Mouse (Mus musculus) limb, embryonic 14.5 days (tissue): ENCODE measurements around the gene Klhl3. TPM values are rescaled to one million over a fixed set of nuclear protein-coding genes. Genes with fewer than 3 reads are reported as not detected.

ENCODE experiments used
- ATAC-seq: fragments of 200-750 bp; cut with Nextera tagmentation; 2 replicates; pipeline ENCODE4 v1.8.0; 2017; ENCODE audit warnings: low read depth, moderate number of reproducible peaks, moderate TSS enrichment; ENCODE audit not compliant: low FRiP score
- DNase-seq: peaks from one replicate; pipeline ENCODE4 v3.0.0-alpha.2; 2015; ENCODE audit warnings: low spot score
- H3K27ac ChIP-seq: fragments of 300-500 bp; sonication (generic); replicated peaks from 2 replicates; pipeline ENCODE4 v1.5.1; 2014; ENCODE audit warnings: low read depth, mild to moderate bottlenecking, low read length, moderate library complexity, mixed read lengths
- H3K27me3 ChIP-seq: fragments of 300-500 bp; sonication (generic); 2 replicates; pipeline ENCODE4 v1.6.1; 2014; ENCODE audit warnings: low read length, mixed read lengths; ENCODE audit not compliant: control insufficient read depth, insufficient read depth
- H3K36me3 ChIP-seq: fragments of 300-500 bp; sonication (generic); 2 replicates; pipeline ENCODE4 v1.6.1; 2014; ENCODE audit warnings: mild to moderate bottlenecking, low read length, moderate library complexity, mixed read lengths; ENCODE audit not compliant: control insufficient read depth, insufficient read depth
- H3K4me1 ChIP-seq: fragments of 300-500 bp; sonication (generic); 2 replicates; pipeline ENCODE4 v1.6.1; 2014; ENCODE audit warnings: antibody characterized with exemption, low read length, mixed read lengths; ENCODE audit not compliant: control insufficient read depth, insufficient read depth
- H3K4me2 ChIP-seq: fragments of 300-500 bp; sonication (generic); replicated peaks from 2 replicates; pipeline ENCODE4 v1.6.1; 2014; ENCODE audit warnings: low read depth, mild to moderate bottlenecking, low read length, moderate library complexity; ENCODE audit not compliant: severe bottlenecking
- H3K4me3 ChIP-seq: fragments of 300-500 bp; sonication (generic); replicated peaks from 2 replicates; pipeline ENCODE4 v1.5.1; 2014; ENCODE audit warnings: low read length
- H3K9ac ChIP-seq: fragments of 300-500 bp; sonication (generic); 2 replicates; pipeline ENCODE4 v1.6.1; 2014; ENCODE audit warnings: mild to moderate bottlenecking, low read depth, low read length, moderate library complexity; ENCODE audit not compliant: severe bottlenecking
- H3K9me3 ChIP-seq: fragments of 300-500 bp; sonication (generic); 2 replicates; pipeline ENCODE4 v1.6.1; 2016; ENCODE audit warnings: low read length; ENCODE audit not compliant: control insufficient read depth
- POLR2A ChIP-seq: fragments of 200-500 bp; IDR thresholded peaks from 2 replicates; pipeline ENCODE4 v1.8.0; 2012; ENCODE audit warnings: inconsistent platforms, mild to moderate bottlenecking, moderate library complexity, borderline replicate concordance; ENCODE audit not compliant: insufficient read depth, insufficient read length; ENCODE audit errors: extremely low read depth
- WGBS: fragments of 180-500 bp; shearing (Covaris S2); extraction: QIAGEN DNeasy Blood & Tissue Kit; methylation state at CpG from one replicate; pipeline ENCODE4 v1.1.7; 2014; 5-methylcytosine and 5-hydroxymethylcytosine counted together
- polyA plus RNA-seq, 2 experiments: library from polyadenylated mRNA; depleted of rRNA in 1 of 2; stranded (reverse) in 1 of 2; unstranded in 1 of 2; fragments of >200 nt; fragmentation: Nextera tagmentation in 1 of 2; extraction: Ambion mirVana in 1 of 2; gene quantifications; 2 replicates each; pipeline versions ENCODE4 v1.2.1 to v1.2.3; 2012 to 2014

The Klhl3 gene
- polyA plus RNA-seq, 2 experiments: 3.0 to 3.7 TPM

- ATAC-seq (no peak), DNase-seq (no peak)
- no peak overlapping the region for H3K4me3 ChIP-seq
- H3K27ac ChIP-seq: no peak overlapping the region
- peaks cover 14% of the 10 kb centered on the region for H3K4me1 ChIP-seq
- no peaks in the 10 kb centered on the region for H3K27me3 ChIP-seq
- H3K36me3 ChIP-seq: no peaks in the 10 kb centered on the region
- H3K4me2 ChIP-seq: no peak overlapping the region
- no peaks in the 10 kb centered on the region for H3K9me3 ChIP-seq
- no peak for TF ChIP-seq POLR2A
- WGBS: 60% methylated on average over 8 of the region's 8 CpGs
- H3K9ac ChIP-seq: no peak overlapping the region
Measured at GRCm38 (mm10) chr13:58037506-58037905, 75.9 kb downstream of the Klhl3 start.

- peak; percentile 63; the same call in 1 of the 2 replicates for ATAC-seq
- no peak overlapping the region for H3K4me2 ChIP-seq
- DNase-seq: peak; percentile 38
- no peaks in the 10 kb centered on the region for H3K9me3 ChIP-seq
- 59% methylated on average over 10 of the region's 10 CpGs for WGBS
- H3K27ac ChIP-seq: no peak overlapping the region; the same call in 1 of the 2 replicates
- H3K4me1 ChIP-seq: peaks cover 14% of the 10 kb centered on the region
- H3K4me3 ChIP-seq: no peak overlapping the region
- no peak for TF ChIP-seq POLR2A
- no peaks in the 10 kb centered on the region for H3K36me3 ChIP-seq
- no peaks in the 10 kb centered on the region for H3K27me3 ChIP-seq
- H3K9ac ChIP-seq: no peak overlapping the region
Measured at GRCm38 (mm10) chr13:58035470-58036156, 77.8 kb downstream of the Klhl3 start.

GRCm38 (mm10) chr13:58034985-58035384, 78.4 kb downstream of the Klhl3 start:
- 89% methylated on average over 3 of the region's 3 CpGs for WGBS
- DNase-seq (no peak), ATAC-seq (no peak)
- Histone ChIP-seq H3K27me3 (no peaks in the 10 kb centered on the region), H3K4me2 (no peak overlapping the region), H3K4me3 (no peak overlapping the region), H3K4me1 (peaks cover 14% of the 10 kb centered on the region), H3K9ac (no peak overlapping the region), H3K27ac (no peak overlapping the region), H3K9me3 (no peaks in the 10 kb centered on the region), H3K36me3 (no peaks in the 10 kb centered on the region)
- no peak for TF ChIP-seq POLR2A

- Histone ChIP-seq H3K36me3 (no peaks in the 10 kb centered on the region), H3K9me3 (no peaks in the 10 kb centered on the region), H3K9ac (no peak overlapping the region), H3K27me3 (no peaks in the 10 kb centered on the region), H3K4me2 (no peak overlapping the region), H3K27ac (no peak overlapping the region), H3K4me3 (no peak overlapping the region), H3K4me1 (peaks cover 14% of the 10 kb centered on the region)
- TF ChIP-seq POLR2A: no peak
- no peak for DNase-seq
- ATAC-seq: no peak
- 81% methylated on average over 6 of the region's 6 CpGs for WGBS
Measured at GRCm38 (mm10) chr13:58034507-58034906, 78.9 kb downstream of the Klhl3 start.

GRCm38 (mm10) chr13:58031755-58032154, 81.6 kb downstream of the Klhl3 start:
- Histone ChIP-seq H3K4me1 (peaks cover 13% of the 10 kb centered on the region), H3K27ac (no peak overlapping the region), H3K36me3 (no peaks in the 10 kb centered on the region), H3K9ac (no peak overlapping the region), H3K27me3 (no peaks in the 10 kb centered on the region), H3K4me2 (no peak overlapping the region), H3K9me3 (no peaks in the 10 kb centered on the region), H3K4me3 (no peak overlapping the region)
- no peak for TF ChIP-seq POLR2A
- ATAC-seq (no peak), DNase-seq (peak; percentile 60)
- WGBS: 46% methylated on average over 6 of the region's 6 CpGs

- DNase-seq (no peak), ATAC-seq (no peak)
- no peak overlapping the region for H3K9ac ChIP-seq
- no peaks in the 10 kb centered on the region for H3K4me1 ChIP-seq
- no peak overlapping the region for H3K4me3 ChIP-seq
- H3K4me2 ChIP-seq: no peak overlapping the region
- no peak overlapping the region for H3K27ac ChIP-seq
- H3K36me3 ChIP-seq: no peaks in the 10 kb centered on the region
- TF ChIP-seq POLR2A: no peak
- H3K27me3 ChIP-seq: no peaks in the 10 kb centered on the region
- WGBS: 88% methylated on average over 8 of the region's 8 CpGs
- no peaks in the 10 kb centered on the region for H3K9me3 ChIP-seq
Measured at GRCm38 (mm10) chr13:58027115-58027514, 86.3 kb downstream of the Klhl3 start.
